Mouse (Mus musculus) MEL (cell line): ENCODE measurements around the gene Vgll4.
A peak's percentile ranks its signal among the peaks of the same experiment; 100 is the strongest.

Experiments
- CHD2 ChIP-seq: IDR thresholded peaks from 2 replicates; pipeline ENCODE4 v1.6.1; 2011; ENCODE audit warnings: low read length, improper control_type of control experiment
- CTCF ChIP-seq, 3 experiments: IDR thresholded peaks in 2 of 3; conservative IDR thresholded peaks in 1 of 3; 2 replicates each; pipeline ENCODE4 v1.5.1; 2011 to 2012; ENCODE audit warnings: low read length in 3 of 3, low read depth in 2 of 3, mild to moderate bottlenecking in 2 of 3, improper control_type of control experiment in 1 of 3, inconsistent platforms in 1 of 3, mixed read lengths in 1 of 3, moderate library complexity in 1 of 3; ENCODE audit not compliant: control insufficient read depth in 1 of 3, insufficient read depth in 1 of 3, poor library complexity in 1 of 3, severe bottlenecking in 1 of 3
- EP300 ChIP-seq, 2 experiments: IDR thresholded peaks; 2 replicates each; pipeline ENCODE4 v1.6.1; 2011; ENCODE audit warnings: improper control_type of control experiment in 2 of 2, low read length in 2 of 2, low read depth in 1 of 2, mild to moderate bottlenecking in 1 of 2
- ETS1 ChIP-seq: IDR thresholded peaks from 2 replicates; pipeline ENCODE4 v1.6.1; 2012; ENCODE audit warnings: low read depth, mild to moderate bottlenecking, inconsistent platforms, low read length, improper control_type of control experiment, moderate library complexity
- MAX ChIP-seq: IDR thresholded peaks from 2 replicates; pipeline ENCODE4 v1.6.1; 2011; ENCODE audit warnings: low read length, improper control_type of control experiment
- POLR2A ChIP-seq, 2 experiments: IDR thresholded peaks; 2 replicates each; pipeline ENCODE4 v1.6.1; 2011 to 2012; ENCODE audit warnings: low read length in 2 of 2, mild to moderate bottlenecking in 2 of 2, control low read depth in 1 of 2, improper control_type of control experiment in 1 of 2, low read depth in 1 of 2, moderate library complexity in 1 of 2; ENCODE audit not compliant: control insufficient read depth in 1 of 2, insufficient read depth in 1 of 2, poor library complexity in 1 of 2
- TAL1 ChIP-seq: IDR thresholded peaks from 2 replicates; pipeline ENCODE4 v1.6.1; 2012; ENCODE audit warnings: mild to moderate bottlenecking, inconsistent platforms, low read length, moderate library complexity, mixed read lengths
- USF1 ChIP-seq: IDR thresholded peaks from 2 replicates; pipeline ENCODE4 v1.6.1; 2014; ENCODE audit warnings: low read depth, mild to moderate bottlenecking, inconsistent platforms, low read length, improper control_type of control experiment, moderate library complexity
- ZC3H11A ChIP-seq: IDR thresholded peaks from 2 replicates; pipeline ENCODE4 v1.6.1; 2012; ENCODE audit warnings: low read depth, mild to moderate bottlenecking, inconsistent platforms, low read length, improper control_type of control experiment
- ZMIZ1 ChIP-seq: IDR thresholded peaks from 2 replicates; pipeline ENCODE4 v1.6.1; 2012; ENCODE audit warnings: low read depth, mild to moderate bottlenecking, inconsistent platforms, low read length, improper control_type of control experiment, moderate library complexity

- no peak for TF ChIP-seq POLR2A (IDR thresholded peaks at IDR 0.05; ENCODE audit: control insufficient read depth in 1 of 2, insufficient read depth in 1 of 2, low read depth in 1 of 2, low read length in 2 of 2, poor library complexity in 1 of 2)
- peak; percentile 74 to 81 for TF ChIP-seq EP300 (IDR thresholded peaks at IDR 0.05; ENCODE audit: low read depth in 1 of 2, low read length in 2 of 2)
- TF ChIP-seq TAL1: peak; percentile 57
- TF ChIP-seq ZC3H11A: no peak
- no peak for TF ChIP-seq ZMIZ1
- TF ChIP-seq ETS1: peak; percentile 77
- TF ChIP-seq MAX: no peak
- no peak for TF ChIP-seq CTCF (IDR thresholded peaks at IDR 0.05 in 2 of 3, conservative IDR thresholded peaks at IDR 0.05 in 1 of 3; ENCODE audit: control insufficient read depth in 1 of 3, insufficient read depth in 1 of 3, low read depth in 2 of 3, low read length in 3 of 3, poor library complexity in 1 of 3, severe bottlenecking in 1 of 3)
- no peak for TF ChIP-seq USF1
- no peak for TF ChIP-seq CHD2
These were observed 149.8 kb downstream of the Vgll4 start for GRCm38 (mm10) chr6:114819971-114820481.
